In the genomic region with DNA sequence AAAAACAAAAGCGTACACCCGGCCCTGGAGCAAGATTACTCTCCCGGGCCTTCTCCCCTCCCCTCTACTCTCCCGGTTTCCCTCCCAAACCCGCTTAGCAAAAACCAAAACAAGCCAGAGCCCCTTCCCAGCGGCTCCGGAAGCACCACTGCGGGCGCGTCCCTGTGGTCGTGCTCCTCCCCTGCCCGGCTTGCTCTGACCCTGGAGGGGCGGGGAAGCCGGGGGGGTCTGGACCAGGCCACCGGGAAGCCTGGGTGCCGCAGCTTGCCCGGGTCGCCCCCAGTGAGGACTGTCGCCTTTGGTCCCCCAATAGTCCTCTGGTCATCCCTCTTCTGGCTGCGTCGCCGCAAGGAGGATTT, we compare ENCODE assay signal across 8 mouse cellular contexts. TPM values are rescaled to one million over a fixed set of nuclear protein-coding genes. Genes with fewer than 3 reads are reported as not detected.
A peak's percentile ranks its signal among the peaks of the same experiment; 100 is the strongest.
DNase-seq lines count a peak whose midpoint lies in the region; ATAC-seq and TF ChIP-seq lines count a peak whose summit lies in the region.

No protein-coding gene starts in this region.

- DNase-seq in kidney, adult 11 months = peak; percentile 22
- DNase-seq in kidney, adult 18-20 months = no peak
- DNase-seq in lung, postnatal 0 days (ENCODE audit: low spot score) = peak; percentile 84
- peak; percentile 71 for DNase-seq in ovary, postnatal 36 days (ENCODE audit: low spot score)
- no peak for DNase-seq in layer of hippocampus, adult 8-10 months (ENCODE audit: low spot score in 2 of 2)

- under 1% methylated on average over 21 of the region's 22 CpGs for WGBS in embryonic facial prominence, embryonic 12.5 days
- 1% methylated on average over 22 of the region's 22 CpGs for WGBS in heart, embryonic 13.5 days
- WGBS in kidney, embryonic 15.5 days = under 1% methylated on average over 22 of the region's 22 CpGs
- WGBS in lung, postnatal 0 days = under 1% methylated on average over 19 of the region's 22 CpGs

- H3K4me1 ChIP-seq in embryonic facial prominence, embryonic 12.5 days = peaks cover 6% of the 10 kb centered on the region; the same call in 1 of the 2 replicates
- peaks cover 10% of the 10 kb centered on the region for H3K4me1 ChIP-seq in heart, embryonic 13.5 days
- H3K4me1 ChIP-seq in kidney, embryonic 15.5 days = peaks cover 9% of the 10 kb centered on the region; the same call in 1 of the 2 replicates
- no peaks in the 10 kb centered on the region for H3K4me1 ChIP-seq in lung, postnatal 0 days (ENCODE audit: insufficient read depth, low read depth, low read length)

- no peak; the same call in none of the 2 replicates for ATAC-seq in embryonic facial prominence, embryonic 12.5 days (ENCODE audit: insufficient number of reproducible peaks, insufficient read depth, low FRiP score, low TSS enrichment)
- ATAC-seq in heart, embryonic 13.5 days (ENCODE audit: extremely low read depth, insufficient number of reproducible peaks, low FRiP score, low TSS enrichment) = no peak; the same call in 1 of the 2 replicates
- ATAC-seq in kidney, embryonic 15.5 days (replicated peaks; ENCODE audit: low FRiP score) = peak; percentile 82
- peak; percentile 79 for ATAC-seq in lung, postnatal 0 days

- H3K9ac ChIP-seq in embryonic facial prominence, embryonic 12.5 days = peak overlapping the region; percentile 83
- H3K9ac ChIP-seq in heart, embryonic 13.5 days = peak overlapping the region; percentile 84
- peak overlapping the region; percentile 78 for H3K9ac ChIP-seq in kidney, embryonic 15.5 days
- peak overlapping the region; percentile 62 for H3K9ac ChIP-seq in lung, postnatal 0 days (replicated peaks; ENCODE audit: low read depth)

- peak overlapping the region; percentile 82 for H3K4me2 ChIP-seq in embryonic facial prominence, embryonic 12.5 days (replicated peaks)
- H3K4me2 ChIP-seq in heart, embryonic 13.5 days = peak overlapping the region; percentile 80
- peak overlapping the region; percentile 92 for H3K4me2 ChIP-seq in kidney, embryonic 15.5 days
- peak overlapping the region; percentile 85 for H3K4me2 ChIP-seq in lung, postnatal 0 days (replicated peaks; ENCODE audit: low read depth, low read length)

- H3K27me3 ChIP-seq in embryonic facial prominence, embryonic 12.5 days = 0 out of 2 replicates have a peak, but pooled peaks cover 4% of the 10 kb centered on the region
- no peaks in the 10 kb centered on the region for H3K27me3 ChIP-seq in heart, embryonic 13.5 days (replicated peaks)
- no peaks in the 10 kb centered on the region for H3K27me3 ChIP-seq in kidney, embryonic 15.5 days
- H3K27me3 ChIP-seq in lung, postnatal 0 days (replicated peaks; ENCODE audit: insufficient read depth, low read length) = no peaks in the 10 kb centered on the region

- no peak for TF ChIP-seq EP300 in lung, postnatal 0 days (IDR thresholded peaks at IDR 0.05)

- H3K36me3 ChIP-seq in embryonic facial prominence, embryonic 12.5 days = no peaks in the 10 kb centered on the region
- H3K36me3 ChIP-seq in heart, embryonic 13.5 days = no peaks in the 10 kb centered on the region
- no peaks in the 10 kb centered on the region for H3K36me3 ChIP-seq in kidney, embryonic 15.5 days
- no peaks in the 10 kb centered on the region for H3K36me3 ChIP-seq in lung, postnatal 0 days (ENCODE audit: insufficient read depth, low read length)

- no peak for TF ChIP-seq CTCF in lung, postnatal 0 days (IDR thresholded peaks at IDR 0.05)

- H3K27ac ChIP-seq in embryonic facial prominence, embryonic 12.5 days = peak overlapping the region; percentile 89
- H3K27ac ChIP-seq in heart, embryonic 13.5 days (replicated peaks) = peak overlapping the region; percentile 87
- H3K27ac ChIP-seq in kidney, embryonic 15.5 days = peak overlapping the region; percentile 93
- H3K27ac ChIP-seq in lung, postnatal 0 days (ENCODE audit: low read length) = peak overlapping the region; percentile 92

- no peaks in the 10 kb centered on the region for H3K9me3 ChIP-seq in embryonic facial prominence, embryonic 12.5 days
- no peaks in the 10 kb centered on the region for H3K9me3 ChIP-seq in heart, embryonic 13.5 days
- H3K9me3 ChIP-seq in kidney, embryonic 15.5 days (replicated peaks) = no peaks in the 10 kb centered on the region
- H3K9me3 ChIP-seq in lung, postnatal 0 days (ENCODE audit: low read length) = no peaks in the 10 kb centered on the region

- H3K4me3 ChIP-seq in embryonic facial prominence, embryonic 12.5 days = peak overlapping the region; percentile 77
- H3K4me3 ChIP-seq in heart, embryonic 13.5 days = peak overlapping the region; percentile 83
- H3K4me3 ChIP-seq in kidney, embryonic 15.5 days (replicated peaks) = peak overlapping the region; percentile 64
- peak overlapping the region; percentile 68 for H3K4me3 ChIP-seq in lung, postnatal 0 days (ENCODE audit: low read depth, low read length)

RNA-seq across cellular contexts. Expression of a gene that starts 0.8 kb away (rescaled TPM):
- polyA plus RNA-seq in embryonic facial prominence, embryonic 12.5 days (2016; fragmentation: Nextera tagmentation; extraction: Ambion mirVana) = 5.2 and 5.6 TPM in 2 replicates
- polyA plus RNA-seq in heart, embryonic 13.5 days (2015; fragmentation: Nextera tagmentation; extraction: Ambion mirVana) = 3.0 and 3.2 TPM in 2 replicates
- polyA plus RNA-seq in kidney, embryonic 15.5 days (2015; fragmentation: Nextera tagmentation; extraction: Ambion mirVana) = 3.9 and 5.4 TPM in 2 replicates
- polyA plus RNA-seq in lung, postnatal 0 days (2015; fragmentation: Nextera tagmentation; extraction: Ambion mirVana) = 16.6 and 22.7 TPM in 2 replicates
- 10 to 100 TPM; 10.3 to 17.1 (median 12.9) TPM for total RNA-seq in layer of hippocampus, adult 8-10 months (2022)

Comparison
In these comparisons a context has a peak if more than half of its experiments do, and no peak if none do; other contexts are left out.
1. DNase-seq: peak in kidney, adult 11 months (single experiment), lung, postnatal 0 days (single experiment) and ovary, postnatal 36 days (single experiment); none in kidney, adult 18-20 months (single experiment) and layer of hippocampus, adult 8-10 months (0 of 2).
2. ATAC-seq: peak in kidney, embryonic 15.5 days (single experiment) and lung, postnatal 0 days (single experiment); none in embryonic facial prominence, embryonic 12.5 days (single experiment) and heart, embryonic 13.5 days (single experiment).
3. Peak in every context shown above with its lines, with median percentiles within 50 percentile points of each other: H3K27ac ChIP-seq, H3K4me2 ChIP-seq, H3K4me3 ChIP-seq and H3K9ac ChIP-seq.